Mouse (Mus musculus) adrenal gland, adult 18-20 months (tissue): ENCODE data around the gene Capn15. TPM values are rescaled to one million over a fixed set of nuclear protein-coding genes. Genes with fewer than 3 reads are reported as not detected.

Experiments used
- DNase-seq, 2 experiments: peaks; one replicate each; pipeline ENCODE4 v3.0.0; 2021 to 2022; ENCODE audit warnings: low spot score in 2 of 2
- total RNA-seq, 2 experiments: library from RNA; stranded (reverse); gene quantifications; 1 replicate in 1 of 2; 2 replicates in 1 of 2; pipeline ENCODE4 v1.2.3; 2021

Gene Capn15
- total RNA-seq, 2 experiments from 2014 or later, result 22.6 to 24.4 TPM

GRCm38 (mm10) chr17:25957586-25958051 is 28.0 kb downstream of the Capn15 start:
- DNase-seq, result no peak

GRCm38 (mm10) chr17:25956631-25957030 is 29.0 kb downstream of the Capn15 start:
- DNase-seq, result no peak

GRCm38 (mm10) chr17:25956201-25956600 is 29.4 kb downstream of the Capn15 start:
- no peak for DNase-seq

GRCm38 (mm10) chr17:25955736-25956135 is 29.9 kb downstream of the Capn15 start:
- no peak for DNase-seq

GRCm38 (mm10) chr17:25954671-25955070 is 30.9 kb downstream of the Capn15 start:
- no peak for DNase-seq

- no peak for DNase-seq
These were observed 32.4 kb downstream of the Capn15 start for GRCm38 (mm10) chr17:25953161-25953560.

GRCm38 (mm10) chr17:25951803-25952623 is 33.6 kb downstream of the Capn15 start, which contains the start of gene A930017K11Rik:
TSS of gene A930017K11Rik (minus strand) at chr17:25952565.
- DNase-seq, result no peak

- DNase-seq, result no peak
These were observed 34.3 kb downstream of the Capn15 start for GRCm38 (mm10) chr17:25951225-25951802.

GRCm38 (mm10) chr17:25950706-25951105 is 34.9 kb downstream of the Capn15 start:
- DNase-seq, result no peak

- DNase-seq, result no peak
These were observed 35.6 kb downstream of the Capn15 start for GRCm38 (mm10) chr17:25949981-25950380.

- no peak for DNase-seq
These were observed 37.5 kb downstream of the Capn15 start for GRCm38 (mm10) chr17:25948051-25948450.

- DNase-seq, result no peak
These were observed 38.0 kb downstream of the Capn15 start for GRCm38 (mm10) chr17:25947576-25947975.

GRCm38 (mm10) chr17:25946891-25947290 is 38.7 kb downstream of the Capn15 start:
- no peak for DNase-seq

- no peak for DNase-seq
These were observed 39.2 kb downstream of the Capn15 start for GRCm38 (mm10) chr17:25946349-25946748.

GRCm38 (mm10) chr17:25945517-25946155 is 40.0 kb downstream of the Capn15 start:
- no peak for DNase-seq

GRCm38 (mm10) chr17:25944366-25945163 is 41.0 kb downstream of the Capn15 start, which contains the start of the genes Pigq and Nhlrc4:
TSS of gene Pigq (minus strand) at chr17:25944936.
TSS of gene Nhlrc4 (minus strand) at chr17:25944961.
- no peak for DNase-seq

GRCm38 (mm10) chr17:25943769-25944168 is 41.8 kb downstream of the Capn15 start:
- DNase-seq, result no peak

GRCm38 (mm10) chr17:25943221-25943620 is 42.4 kb downstream of the Capn15 start:
- DNase-seq, result no peak

GRCm38 (mm10) chr17:25942597-25943151 is 42.9 kb downstream of the Capn15 start:
- DNase-seq, result no peak

- DNase-seq, result peak; percentile 81 to 85
These were observed 43.9 kb downstream of the Capn15 start for GRCm38 (mm10) chr17:25941511-25942241.
